Mouse (Mus musculus): Measurements from ENCODE around the gene Pnma1. TPM values are rescaled to one million over a fixed set of nuclear protein-coding genes. Genes with fewer than 3 reads are reported as not detected.
A peak's percentile ranks its signal among the peaks of the same experiment; 100 is the strongest.

The Pnma1 gene
- polyA plus RNA-seq, 1 experiment from 2014 or later: 0.14 TPM

DNA sequence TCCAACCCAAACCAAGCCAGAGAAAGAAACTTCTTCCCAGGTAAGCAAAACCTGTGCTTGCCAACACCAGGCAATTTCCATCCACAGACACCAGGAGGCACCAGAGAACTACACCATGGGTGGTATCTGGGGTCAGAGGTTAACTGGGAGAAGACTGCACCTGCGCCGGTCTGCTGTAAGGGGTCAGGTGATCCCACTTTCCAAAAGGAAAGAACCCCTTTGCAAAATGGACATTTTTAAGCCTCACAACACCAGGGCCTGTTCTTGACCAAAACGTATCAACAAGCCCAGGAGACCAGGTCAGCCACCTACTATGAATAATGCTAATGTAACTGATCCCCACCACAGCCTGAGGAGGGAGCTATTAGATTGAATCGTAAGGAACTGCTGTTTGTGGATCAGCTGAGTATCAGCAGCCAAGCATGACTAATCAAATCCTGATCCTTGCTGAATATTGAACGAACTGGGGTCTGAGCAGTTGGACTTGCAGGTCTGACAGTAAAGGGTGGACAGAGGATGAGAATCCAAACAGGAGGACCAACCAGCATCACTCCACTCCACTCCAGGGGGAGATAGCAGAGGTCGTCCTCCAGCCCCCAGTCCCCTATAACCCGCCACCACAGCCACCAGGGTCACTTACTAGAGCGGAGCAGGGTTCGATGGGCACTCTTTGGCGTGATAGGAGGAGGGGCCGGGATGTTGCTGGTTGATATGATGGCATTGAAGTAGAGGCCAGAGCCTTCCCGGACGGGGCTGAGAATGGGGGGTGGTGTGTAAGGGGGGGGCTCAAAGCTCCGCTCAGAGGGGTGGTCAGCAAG is 13.5 kb upstream of the Pnma1 start:
- Histone ChIP-seq H3K9me3 (replicated peaks; ENCODE audit: control insufficient read depth, low read length) (no peaks in the 10 kb centered on the region), H3K36me3 (ENCODE audit: control insufficient read depth, insufficient read depth) (peaks cover 54% of the 10 kb centered on the region), H3K4me3 (ENCODE audit: low read depth, low read length) (0 out of 2 replicates have a peak overlapping the region, but pooled peaks have one; percentile 2), H3K4me1 (ENCODE audit: control insufficient read depth, low read depth, low read length) (peaks cover 29% of the 10 kb centered on the region), H3K27me3 (ENCODE audit: control insufficient read depth, insufficient read depth, low read depth, low read length) (no peaks in the 10 kb centered on the region), H3K9ac (ENCODE audit: low read depth, low read length) (peak overlapping the region; percentile 13; the same call in 1 of the 2 replicates), H3K4me2 (ENCODE audit: low read depth, low read length) (peak overlapping the region; percentile 17), H3K27ac (ENCODE audit: low read length) (peak overlapping the region; percentile 77)
- WGBS (ENCODE audit: insufficient replicate concordance): 73% methylated on average over 14 of the region's 14 CpGs
- peak; percentile 57 for ATAC-seq (ENCODE audit: low read depth)

DNA sequence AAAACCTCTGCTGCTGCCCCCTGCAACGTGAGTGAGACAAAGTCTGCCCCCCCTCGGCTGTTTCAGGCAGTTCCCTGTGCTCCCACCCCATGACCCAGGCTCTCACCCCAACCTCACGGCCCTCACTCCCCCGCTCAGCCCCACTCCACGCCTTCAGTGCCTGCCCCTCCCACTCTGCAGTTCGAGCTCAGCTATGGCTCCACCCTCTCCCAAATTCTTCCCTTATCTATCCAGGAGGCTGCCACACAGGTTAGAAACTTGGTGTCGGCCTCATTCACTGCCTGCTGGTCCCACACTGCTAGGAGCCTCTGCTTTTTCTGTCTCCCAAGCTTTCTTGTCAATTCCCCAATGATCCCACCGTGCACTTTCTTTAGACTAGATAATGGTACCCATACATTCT is 12.8 kb upstream of the Pnma1 start:
- Histone ChIP-seq H3K4me1 (ENCODE audit: control insufficient read depth, low read depth, low read length) (peaks cover 29% of the 10 kb centered on the region), H3K4me3 (ENCODE audit: low read depth, low read length) (0 out of 2 replicates have a peak overlapping the region, but pooled peaks have one; percentile 2), H3K9ac (ENCODE audit: low read depth, low read length) (peak overlapping the region; percentile 13; the same call in 1 of the 2 replicates), H3K27ac (ENCODE audit: low read length) (peak overlapping the region; percentile 77), H3K27me3 (ENCODE audit: control insufficient read depth, insufficient read depth, low read depth, low read length) (no peaks in the 10 kb centered on the region), H3K36me3 (ENCODE audit: control insufficient read depth, insufficient read depth) (peaks cover 60% of the 10 kb centered on the region), H3K9me3 (replicated peaks; ENCODE audit: control insufficient read depth, low read length) (no peaks in the 10 kb centered on the region), H3K4me2 (ENCODE audit: low read depth, low read length) (peak overlapping the region; percentile 17)
- 36% methylated on average over 8 of the region's 8 CpGs for WGBS (ENCODE audit: insufficient replicate concordance)
- ATAC-seq (ENCODE audit: low read depth): peak; percentile 83

- Histone ChIP-seq H3K9me3 (replicated peaks; ENCODE audit: control insufficient read depth, low read length) (no peaks in the 10 kb centered on the region), H3K4me3 (ENCODE audit: low read depth, low read length) (no peak overlapping the region), H3K27ac (ENCODE audit: low read length) (no peak overlapping the region), H3K4me2 (ENCODE audit: low read depth, low read length) (no peak overlapping the region), H3K9ac (ENCODE audit: low read depth, low read length) (no peak overlapping the region), H3K4me1 (ENCODE audit: control insufficient read depth, low read depth, low read length) (peaks cover 29% of the 10 kb centered on the region), H3K36me3 (ENCODE audit: control insufficient read depth, insufficient read depth) (peaks cover 60% of the 10 kb centered on the region), H3K27me3 (ENCODE audit: control insufficient read depth, insufficient read depth, low read depth, low read length) (no peaks in the 10 kb centered on the region)
- WGBS (ENCODE audit: insufficient replicate concordance): 90% methylated on average over 8 of the region's 8 CpGs
- ATAC-seq (ENCODE audit: low read depth): no peak
Measured at GRCm38 (mm10) chr12:84160491-84160890, 12.2 kb upstream of the Pnma1 start.

DNA sequence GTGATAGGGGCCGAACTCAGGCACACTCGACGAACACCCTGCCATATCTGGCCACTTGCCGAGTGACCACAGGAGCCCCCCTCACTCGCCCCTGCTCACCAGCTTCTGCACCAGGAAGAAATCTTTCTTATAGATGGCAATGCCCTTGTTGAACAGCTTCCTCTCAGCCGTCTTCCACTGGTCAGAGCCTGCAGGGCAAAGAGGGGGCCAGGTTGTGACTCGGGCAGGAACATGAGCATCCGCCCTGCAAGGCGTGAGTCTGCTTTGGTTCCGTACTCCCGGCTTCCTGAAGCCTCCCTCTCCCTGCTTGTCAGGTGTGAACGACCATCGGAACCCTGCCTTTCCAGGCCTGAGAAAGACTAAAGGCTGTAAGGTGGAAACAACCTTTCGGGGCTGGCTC is 9.9 kb upstream of the Pnma1 start:
- Histone ChIP-seq H3K4me2 (ENCODE audit: low read depth, low read length) (no peak overlapping the region), H3K27ac (ENCODE audit: low read length) (no peak overlapping the region), H3K9me3 (replicated peaks; ENCODE audit: control insufficient read depth, low read length) (no peaks in the 10 kb centered on the region), H3K9ac (ENCODE audit: low read depth, low read length) (no peak overlapping the region), H3K4me1 (ENCODE audit: control insufficient read depth, low read depth, low read length) (peaks cover 32% of the 10 kb centered on the region), H3K27me3 (ENCODE audit: control insufficient read depth, insufficient read depth, low read depth, low read length) (no peaks in the 10 kb centered on the region), H3K4me3 (ENCODE audit: low read depth, low read length) (no peak overlapping the region), H3K36me3 (ENCODE audit: control insufficient read depth, insufficient read depth) (peaks cover 76% of the 10 kb centered on the region)
- no peak for ATAC-seq (ENCODE audit: low read depth)
- WGBS (ENCODE audit: insufficient replicate concordance): 76% methylated on average over 14 of the region's 14 CpGs

GRCm38 (mm10) chr12:84156210-84156609 is 7.9 kb upstream of the Pnma1 start:
- Histone ChIP-seq H3K36me3 (ENCODE audit: control insufficient read depth, insufficient read depth) (peaks cover 73% of the 10 kb centered on the region), H3K4me1 (ENCODE audit: control insufficient read depth, low read depth, low read length) (peaks cover 35% of the 10 kb centered on the region)
- WGBS (ENCODE audit: insufficient replicate concordance): 93% methylated on average over 18 of the region's 18 CpGs

DNA sequence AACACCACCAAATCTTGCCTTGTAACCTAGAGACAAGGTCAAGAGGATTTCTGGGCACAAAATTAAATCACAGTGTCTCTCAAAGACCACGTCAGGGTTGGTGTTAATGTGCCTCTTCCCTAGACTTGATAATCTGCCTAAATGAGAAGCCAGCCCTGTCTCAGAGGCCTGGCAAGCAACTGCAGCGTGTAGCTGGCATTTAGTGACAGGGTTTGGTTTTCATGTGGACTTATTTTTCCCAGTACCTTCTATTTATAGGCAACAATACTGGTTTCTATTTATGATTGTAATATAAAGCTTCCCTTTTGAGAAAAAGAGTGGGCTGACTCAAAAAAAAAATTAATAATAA is 7.2 kb upstream of the Pnma1 start:
- no peaks in the 10 kb centered on the region for H3K27me3 ChIP-seq (ENCODE audit: control insufficient read depth, insufficient read depth, low read depth, low read length)

More at GRCm38 (mm10) chr12:84156210-84156609, 7.9 kb upstream of the Pnma1 start:
- no peak for ATAC-seq (ENCODE audit: low read depth)
- H3K27me3 ChIP-seq (ENCODE audit: control insufficient read depth, insufficient read depth, low read depth, low read length): no peaks in the 10 kb centered on the region
- no peak overlapping the region for H3K4me2 ChIP-seq (ENCODE audit: low read depth, low read length)
- H3K9me3 ChIP-seq (replicated peaks; ENCODE audit: control insufficient read depth, low read length): no peaks in the 10 kb centered on the region
- H3K9ac ChIP-seq (ENCODE audit: low read depth, low read length): no peak overlapping the region
- H3K4me3 ChIP-seq (ENCODE audit: low read depth, low read length): no peak overlapping the region
- H3K27ac ChIP-seq (ENCODE audit: low read length): no peak overlapping the region

DNA sequence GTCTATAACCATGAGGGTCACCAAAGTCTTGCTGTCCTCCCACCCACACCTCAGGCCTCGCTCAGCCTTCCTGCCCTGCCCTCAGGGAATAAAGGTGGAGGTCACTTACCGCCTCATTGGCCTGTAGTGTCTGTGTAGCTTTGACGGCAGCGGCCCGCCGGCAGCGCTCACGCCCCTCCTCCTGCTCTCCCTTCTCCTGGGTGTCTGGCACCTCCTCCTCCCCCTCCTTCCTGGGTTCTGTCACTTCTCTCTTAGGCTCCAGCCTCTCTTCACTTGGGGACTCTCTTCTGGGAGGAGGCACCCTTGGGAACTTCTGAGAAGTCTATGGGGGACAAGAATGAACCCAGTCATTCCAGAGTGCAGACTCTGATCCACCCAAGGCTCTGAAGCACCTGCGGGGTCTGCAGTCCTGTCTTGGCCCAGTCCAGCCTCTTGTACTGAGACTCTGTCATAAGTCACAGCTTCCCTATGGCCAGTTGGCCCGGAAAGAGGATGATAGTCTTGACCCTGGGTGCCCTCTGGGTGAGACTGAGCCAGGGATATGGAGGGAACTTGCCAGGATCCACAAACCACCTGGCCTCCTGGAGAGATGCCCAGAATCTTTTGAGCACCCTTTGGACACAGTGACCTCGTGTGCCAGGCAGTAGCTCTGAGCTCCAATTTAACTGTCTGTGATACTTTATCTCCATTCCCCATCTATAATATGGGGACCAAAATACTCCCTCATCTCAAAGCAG is 6.7 kb upstream of the Pnma1 start:
- Histone ChIP-seq H3K36me3 (ENCODE audit: control insufficient read depth, insufficient read depth) (peaks cover 65% of the 10 kb centered on the region), H3K27ac (ENCODE audit: low read length) (no peak overlapping the region), H3K4me1 (ENCODE audit: control insufficient read depth, low read depth, low read length) (peaks cover 40% of the 10 kb centered on the region), H3K9me3 (replicated peaks; ENCODE audit: control insufficient read depth, low read length) (no peaks in the 10 kb centered on the region), H3K27me3 (ENCODE audit: control insufficient read depth, insufficient read depth, low read depth, low read length) (no peaks in the 10 kb centered on the region), H3K4me2 (ENCODE audit: low read depth, low read length) (no peak overlapping the region), H3K9ac (ENCODE audit: low read depth, low read length) (no peak overlapping the region), H3K4me3 (ENCODE audit: low read depth, low read length) (no peak overlapping the region)
- no peak for ATAC-seq (ENCODE audit: low read depth)
- 74% methylated on average over 11 of the region's 11 CpGs for WGBS (ENCODE audit: insufficient replicate concordance)

More for the DNA sequence above, 7.2 kb upstream of the Pnma1 start:
- no peak for ATAC-seq (ENCODE audit: low read depth)
- H3K4me2 ChIP-seq (ENCODE audit: low read depth, low read length): no peak overlapping the region
- peaks cover 70% of the 10 kb centered on the region for H3K36me3 ChIP-seq (ENCODE audit: control insufficient read depth, insufficient read depth)
- no peaks in the 10 kb centered on the region for H3K9me3 ChIP-seq (replicated peaks; ENCODE audit: control insufficient read depth, low read length)
- H3K4me3 ChIP-seq (ENCODE audit: low read depth, low read length): no peak overlapping the region
- no peak overlapping the region for H3K27ac ChIP-seq (ENCODE audit: low read length)
- 83% methylated on average over 2 of the region's 2 CpGs for WGBS (ENCODE audit: insufficient replicate concordance)
- H3K9ac ChIP-seq (ENCODE audit: low read depth, low read length): no peak overlapping the region
- peaks cover 36% of the 10 kb centered on the region for H3K4me1 ChIP-seq (ENCODE audit: control insufficient read depth, low read depth, low read length)

- Histone ChIP-seq H3K36me3 (ENCODE audit: control insufficient read depth, insufficient read depth) (peaks cover 52% of the 10 kb centered on the region), H3K27ac (ENCODE audit: low read length) (peak overlapping the region; percentile 54), H3K4me1 (ENCODE audit: control insufficient read depth, low read depth, low read length) (peaks cover 53% of the 10 kb centered on the region), H3K4me3 (ENCODE audit: low read depth, low read length) (no peak overlapping the region), H3K9me3 (replicated peaks; ENCODE audit: control insufficient read depth, low read length) (no peaks in the 10 kb centered on the region), H3K27me3 (ENCODE audit: control insufficient read depth, insufficient read depth, low read depth, low read length) (no peaks in the 10 kb centered on the region), H3K9ac (ENCODE audit: low read depth, low read length) (no peak overlapping the region), H3K4me2 (ENCODE audit: low read depth, low read length) (no peak overlapping the region)
- WGBS (ENCODE audit: insufficient replicate concordance): 84% methylated on average over 6 of the region's 6 CpGs
- no peak for ATAC-seq (ENCODE audit: low read depth)
Measured at GRCm38 (mm10) chr12:84153414-84153813, 5.1 kb upstream of the Pnma1 start.
